Comparison of ENCODE assay signal across 8 mouse cellular contexts in genomic region chr5:144767911-144768841, GRCm38 (mm10). TPM values are rescaled to one million over a fixed set of nuclear protein-coding genes. Genes with fewer than 3 reads are reported as not detected.
A peak's percentile ranks its signal among the peaks of the same experiment; 100 is the strongest.
DNase-seq lines count a peak whose midpoint lies in the region; ATAC-seq and TF ChIP-seq lines count a peak whose summit lies in the region.

No protein-coding gene starts in this region.

- peak overlapping the region; percentile 96 for H3K4me3 ChIP-seq in hindbrain, embryonic 15.5 days

- TF ChIP-seq CTCF in Patski (IDR thresholded peaks at IDR 0.05) = peak; percentile 100

- peak overlapping the region; percentile 82 for H3K4me2 ChIP-seq in hindbrain, embryonic 15.5 days

- H3K36me3 ChIP-seq in hindbrain, embryonic 15.5 days = peaks cover 23% of the 10 kb centered on the region

- CTCF ChIA-PET in Patski (lab: Charles Lee) = interaction anchor here (1.0 to 2.1 kb wide), 8 partner anchors 9 to 646 kb away, joined by 3 to 17 read pairs (median 6); no protein-coding TSS in a partner anchor

- H3K9me3 ChIP-seq in hindbrain, embryonic 15.5 days = no peaks in the 10 kb centered on the region

- peak; percentile 82 for DNase-seq in Patski (ENCODE audit: low read depth, low spot score)
- DNase-seq in cerebellum, postnatal 14 days = peak; percentile 94 to 96
- peak; percentile 77 to 85 for DNase-seq in frontal cortex, postnatal 25 days (ENCODE audit: low spot score in 2 of 2)
- peak; percentile 82 for DNase-seq in left cerebral cortex, adult 11 months (ENCODE audit: low spot score)
- DNase-seq in lung, postnatal 4 days = peak; percentile 92 to 95
- peak; percentile 84 for DNase-seq in retina, postnatal 7 days (ENCODE audit: low read depth, low spot score)
- DNase-seq in urinary bladder, adult 2 months (ENCODE audit: low spot score) = peak; percentile 92

- ATAC-seq in Patski = peak; percentile 95
- peak; percentile 92 for ATAC-seq in hindbrain, embryonic 15.5 days (ENCODE audit: low FRiP score, low read depth)

- H3K9ac ChIP-seq in hindbrain, embryonic 15.5 days = peak overlapping the region; percentile 98

- H3K27me3 ChIP-seq in Patski = peaks cover 7% of the 10 kb centered on the region
- H3K27me3 ChIP-seq in hindbrain, embryonic 15.5 days = no peaks in the 10 kb centered on the region

- in situ Hi-C loops in Patski (cut with MboI; ENCODE audit: low pct_unique_long_range_greater_than_20kb) = no loop called here

- WGBS in hindbrain, embryonic 15.5 days = under 1% methylated on average over 90 of the region's 92 CpGs

- POLR2A ChIA-PET in Patski (lab: Charles Lee) = interaction anchor here (1.4 kb wide), 1 partner anchor 15 kb away, joined by 3 read pairs; no protein-coding TSS in a partner anchor

- H3K4me1 ChIP-seq in hindbrain, embryonic 15.5 days (replicated peaks) = peaks cover 13% of the 10 kb centered on the region

- H3K27ac ChIP-seq in hindbrain, embryonic 15.5 days (replicated peaks) = peak overlapping the region; percentile 99

RNA-seq across cellular contexts. Expression of gene Trrap, which starts 0.6 kb away (rescaled TPM):
- polyA plus RNA-seq in Patski (2021) = 76.0 TPM
- polyA plus RNA-seq in hindbrain, embryonic 15.5 days (2015; fragmentation: Nextera tagmentation; extraction: Ambion mirVana) = 69.1 and 71.5 TPM in 2 replicates
- 75.9 and 84.6 TPM in 2 replicates for polyA plus RNA-seq in urinary bladder, adult 2 months (2012; rRNA removed)

RNA-seq across cellular contexts. Expression of gene Tmem130, which starts 6.6 kb away (rescaled TPM):
- polyA plus RNA-seq in Patski (2021) = 0.09 TPM
- 389 and 429 TPM in 2 replicates for polyA plus RNA-seq in hindbrain, embryonic 15.5 days (2015; fragmentation: Nextera tagmentation; extraction: Ambion mirVana)
- 0.16 and 0.19 TPM in 2 replicates for polyA plus RNA-seq in urinary bladder, adult 2 months (2012; rRNA removed)

Comparison
In these comparisons a context has a peak if more than half of its experiments do, and no peak if none do; other contexts are left out.
1. Peak in every context shown above with its lines: DNase-seq, ATAC-seq, H3K4me3 ChIP-seq and H3K27ac ChIP-seq.
2. RNA of gene Tmem130, which starts 6.6 kb away (polyA plus RNA-seq): 389 to 429 TPM in hindbrain, embryonic 15.5 days; 0.16 to 0.19 TPM in urinary bladder, adult 2 months and 0.09 TPM in Patski (single experiment); every median in the first group is over 100 times any median in the second.